Mouse (Mus musculus) kidney, embryonic 16.5 days (tissue): Measurements from ENCODE around the gene Slc35b2. TPM values are rescaled to one million over a fixed set of nuclear protein-coding genes. Genes with fewer than 3 reads are reported as not detected.
A peak's percentile ranks its signal among the peaks of the same experiment; 100 is the strongest.

ENCODE experiments used
- ATAC-seq: fragments of 200-750 bp; cut with Nextera tagmentation; 2 replicates; pipeline ENCODE4 v1.8.0; 2017; ENCODE audit warnings: moderate TSS enrichment; ENCODE audit not compliant: low FRiP score, low TSS enrichment
- H3K27ac ChIP-seq: fragments of 300-500 bp; sonication (generic); 2 replicates; pipeline ENCODE4 v1.5.1; 2014; ENCODE audit warnings: low read length
- H3K27me3 ChIP-seq: fragments of 300-500 bp; sonication (generic); 2 replicates; pipeline ENCODE4 v1.6.1; 2014; ENCODE audit warnings: low read length, control low read depth, mixed read lengths; ENCODE audit not compliant: insufficient read depth
- H3K36me3 ChIP-seq: fragments of 300-500 bp; sonication (generic); 2 replicates; pipeline ENCODE4 v1.6.1; 2014; ENCODE audit warnings: low read length, control low read depth, mixed read lengths; ENCODE audit not compliant: insufficient read depth
- H3K4me1 ChIP-seq: fragments of 300-500 bp; sonication (generic); 2 replicates; pipeline ENCODE4 v1.6.1; 2014; ENCODE audit warnings: low read length, control low read depth, mixed read lengths; ENCODE audit not compliant: insufficient read depth
- H3K4me2 ChIP-seq: fragments of 300-500 bp; sonication (generic); replicated peaks from 2 replicates; pipeline ENCODE4 v1.6.1; 2014; ENCODE audit warnings: low read depth, low read length
- H3K4me3 ChIP-seq: fragments of 300-500 bp; sonication (generic); 2 replicates; pipeline ENCODE4 v1.5.1; 2014; ENCODE audit warnings: mild to moderate bottlenecking, low read length
- H3K9ac ChIP-seq: fragments of 300-500 bp; sonication (generic); replicated peaks from 2 replicates; pipeline ENCODE4 v1.6.1; 2014; ENCODE audit warnings: low read length
- H3K9me3 ChIP-seq: fragments of 300-500 bp; sonication (generic); 2 replicates; pipeline ENCODE4 v1.6.1; 2016; ENCODE audit warnings: low read length, control low read depth
- WGBS: fragments of 180-500 bp; shearing (Covaris S2); extraction: QIAGEN DNeasy Blood & Tissue Kit; methylation state at CpG from one replicate; pipeline ENCODE4 v1.1.7; 2014; 5-methylcytosine and 5-hydroxymethylcytosine counted together
- polyA plus RNA-seq: library from polyadenylated mRNA; unstranded; fragments of >200 nt; fragmentation: Nextera tagmentation; extraction: Ambion mirVana; gene quantifications from 2 replicates; pipeline ENCODE4 v1.2.1, GENCODE M21; 2015

Slc35b2 gene
- polyA plus RNA-seq, 1 experiment from 2014 or later: 170 TPM

- H3K27ac ChIP-seq: no peak overlapping the region
- no peak for ATAC-seq
- H3K36me3 ChIP-seq: no peaks in the 10 kb centered on the region
- H3K4me1 ChIP-seq: 0 out of 2 replicates have a peak, but pooled peaks cover under 1% of the 10 kb centered on the region
- no peak overlapping the region for H3K4me3 ChIP-seq
- 80% methylated on average over 15 of the region's 15 CpGs for WGBS
- no peak overlapping the region for H3K9ac ChIP-seq
- H3K27me3 ChIP-seq: no peaks in the 10 kb centered on the region; the same call in 1 of the 2 replicates
- no peak overlapping the region for H3K4me2 ChIP-seq
- no peaks in the 10 kb centered on the region for H3K9me3 ChIP-seq
Measured at GRCm38 (mm10) chr17:45606992-45607879, 43.6 kb downstream of the Slc35b2 start.

- no peaks in the 10 kb centered on the region for H3K36me3 ChIP-seq
- H3K27me3 ChIP-seq: no peaks in the 10 kb centered on the region
- no peak overlapping the region for H3K4me3 ChIP-seq
- H3K27ac ChIP-seq: no peak overlapping the region
- no peak overlapping the region for H3K9ac ChIP-seq
- no peak for ATAC-seq
- no peak overlapping the region for H3K4me2 ChIP-seq
- no peaks in the 10 kb centered on the region for H3K9me3 ChIP-seq
- no peaks in the 10 kb centered on the region for H3K4me1 ChIP-seq
- 93% methylated on average over 4 of the region's 4 CpGs for WGBS
Measured at GRCm38 (mm10) chr17:45608396-45608795, 44.7 kb downstream of the Slc35b2 start.

GRCm38 (mm10) chr17:45610144-45610866 is 46.6 kb downstream of the Slc35b2 start:
- H3K27ac ChIP-seq: 0 out of 2 replicates have a peak overlapping the region, but pooled peaks have one; percentile 43
- no peak overlapping the region; the same call in 1 of the 2 replicates for H3K4me2 ChIP-seq
- H3K4me3 ChIP-seq: no peak overlapping the region
- no peaks in the 10 kb centered on the region for H3K36me3 ChIP-seq
- H3K9ac ChIP-seq: no peak overlapping the region
- WGBS: 43% methylated on average over 5 of the region's 5 CpGs
- H3K4me1 ChIP-seq: no peaks in the 10 kb centered on the region
- no peaks in the 10 kb centered on the region for H3K27me3 ChIP-seq
- ATAC-seq: no peak; the same call in 1 of the 2 replicates
- H3K9me3 ChIP-seq: no peaks in the 10 kb centered on the region

- H3K4me2 ChIP-seq: no peak overlapping the region
- no peak for ATAC-seq
- no peaks in the 10 kb centered on the region for H3K36me3 ChIP-seq
- no peak overlapping the region for H3K27ac ChIP-seq
- no peaks in the 10 kb centered on the region for H3K9me3 ChIP-seq
- no peaks in the 10 kb centered on the region for H3K4me1 ChIP-seq
- H3K9ac ChIP-seq: no peak overlapping the region
- H3K27me3 ChIP-seq: no peaks in the 10 kb centered on the region
- H3K4me3 ChIP-seq: no peak overlapping the region
- 75% methylated on average over 8 of the region's 8 CpGs for whole genome bisulfite sequencing
Measured at GRCm38 (mm10) chr17:45612008-45612407, 48.3 kb downstream of the Slc35b2 start.

GRCm38 (mm10) chr17:45612921-45613320 is 49.2 kb downstream of the Slc35b2 start:
- WGBS: 85% methylated on average over 7 of the region's 7 CpGs
- Histone ChIP-seq H3K4me2 (no peak overlapping the region), H3K4me3 (no peak overlapping the region), H3K36me3 (no peaks in the 10 kb centered on the region), H3K4me1 (no peaks in the 10 kb centered on the region), H3K9ac (no peak overlapping the region), H3K27ac (no peak overlapping the region), H3K27me3 (no peaks in the 10 kb centered on the region), H3K9me3 (no peaks in the 10 kb centered on the region)
- no peak for ATAC-seq

GRCm38 (mm10) chr17:45616046-45616650 is 52.5 kb downstream of the Slc35b2 start:
- Histone ChIP-seq H3K36me3 (no peaks in the 10 kb centered on the region), H3K9ac (no peak overlapping the region), H3K27ac (no peak overlapping the region), H3K4me3 (no peak overlapping the region), H3K4me1 (peaks cover 18% of the 10 kb centered on the region), H3K27me3 (no peaks in the 10 kb centered on the region), H3K9me3 (no peaks in the 10 kb centered on the region), H3K4me2 (no peak overlapping the region)
- no peak for ATAC-seq
- WGBS: 38% methylated on average over 4 of the region's 4 CpGs

- 74% methylated on average over 3 of the region's 3 CpGs for WGBS
- Histone ChIP-seq H3K27me3 (no peaks in the 10 kb centered on the region), H3K9me3 (no peaks in the 10 kb centered on the region), H3K9ac (no peak overlapping the region), H3K4me1 (peaks cover 18% of the 10 kb centered on the region), H3K36me3 (no peaks in the 10 kb centered on the region), H3K4me2 (no peak overlapping the region), H3K4me3 (no peak overlapping the region), H3K27ac (no peak overlapping the region)
- no peak for ATAC-seq
Measured at GRCm38 (mm10) chr17:45616679-45617078, 53.0 kb downstream of the Slc35b2 start.

Other genes starting within 250 kb of the Slc35b2 start
- 57.6 and 65.0 TPM in 2 replicates for gene Cdc5l, start 130.1 kb upstream of the Slc35b2 start, polyA plus RNA-seq
- 0.16 and 0.44 TPM in 2 replicates for gene Spats1, start 88.5 kb upstream of the Slc35b2 start, polyA plus RNA-seq
- gene Aars2, start 57.0 kb upstream of the Slc35b2 start, polyA plus RNA-seq: 26.3 and 29.8 TPM in 2 replicates
- gene Tcte1, start 40.4 kb upstream of the Slc35b2 start, polyA plus RNA-seq: 0.63 and 0.81 TPM in 2 replicates
- gene Tmem151b, start 14.2 kb upstream of the Slc35b2 start, polyA plus RNA-seq: 3.5 and 3.8 TPM in 2 replicates
- 5.9 and 6.4 TPM in 2 replicates for gene Nfkbie, start 8.2 kb upstream of the Slc35b2 start, polyA plus RNA-seq
- gene Hsp90ab1, start 9.4 kb downstream of the Slc35b2 start, polyA plus RNA-seq: 1,922 and 2,030 TPM in 2 replicates
- gene Slc29a1, start 35.7 kb downstream of the Slc35b2 start, polyA plus RNA-seq: 107 and 116 TPM in 2 replicates
- 6.2 and 7.4 TPM in 2 replicates for gene Mymx, start 38.2 kb downstream of the Slc35b2 start, polyA plus RNA-seq
- 0.60 and 0.72 TPM in 2 replicates for gene Capn11, start 95.5 kb downstream of the Slc35b2 start, polyA plus RNA-seq
- 140 and 162 TPM in 2 replicates for gene Mrpl14, start 122.4 kb downstream of the Slc35b2 start, polyA plus RNA-seq
- gene Tmem63b, start 123.0 kb downstream of the Slc35b2 start, polyA plus RNA-seq: 35.6 and 41.5 TPM in 2 replicates
- gene 1600014C23Rik, start 170.0 kb downstream of the Slc35b2 start, polyA plus RNA-seq: not detected in 2 replicates